Mouse (Mus musculus): ENCODE measurements around the gene Srp68. TPM values are rescaled to one million over a fixed set of nuclear protein-coding genes. Genes with fewer than 3 reads are reported as not detected.
A peak's percentile ranks its signal among the peaks of the same experiment; 100 is the strongest.

The Srp68 gene
- polyA plus RNA-seq, 1 experiment = 1.9 TPM

GRCm38 (mm10) chr11:116273469-116274044 is 460 bp downstream of the Srp68 start:
- peaks cover 45% of the 10 kb centered on the region for H3K4me1 ChIP-seq (ENCODE audit: control insufficient read depth)

GRCm38 (mm10) chr11:116272589-116273468 is 1.2 kb downstream of the Srp68 start:
- no peaks in the 10 kb centered on the region for H3K9me3 ChIP-seq (ENCODE audit: control insufficient read depth, low read length)
- peaks cover 3% of the 10 kb centered on the region for H3K27me3 ChIP-seq (ENCODE audit: control insufficient read depth)
- H3K4me3 ChIP-seq (replicated peaks) = peak overlapping the region; percentile 97
- H3K4me1 ChIP-seq (ENCODE audit: control insufficient read depth) = peaks cover 46% of the 10 kb centered on the region
- TF ChIP-seq TAL1 (IDR thresholded peaks at IDR 0.05; ENCODE audit: low read length) = no peak
- peaks cover 47% of the 10 kb centered on the region for H3K36me3 ChIP-seq (ENCODE audit: control insufficient read depth)

More at GRCm38 (mm10) chr11:116273469-116274044, 460 bp downstream of the Srp68 start:
- Histone ChIP-seq H3K27me3 (ENCODE audit: control insufficient read depth) (peaks cover 3% of the 10 kb centered on the region), H3K36me3 (ENCODE audit: control insufficient read depth) (peaks cover 39% of the 10 kb centered on the region), H3K9me3 (ENCODE audit: control insufficient read depth, low read length) (no peaks in the 10 kb centered on the region), H3K4me3 (replicated peaks) (peak overlapping the region; percentile 97)
- TF ChIP-seq GATA1 (IDR thresholded peaks at IDR 0.05; ENCODE audit: low read length) = no peak
- no peak for TF ChIP-seq TAL1 (IDR thresholded peaks at IDR 0.05; ENCODE audit: low read length)

- TF ChIP-seq TAL1 (IDR thresholded peaks at IDR 0.05; ENCODE audit: low read length) (no peak), GATA1 (IDR thresholded peaks at IDR 0.05; ENCODE audit: low read length) (no peak)
- Histone ChIP-seq H3K27me3 (ENCODE audit: control insufficient read depth) (no peaks in the 10 kb centered on the region), H3K4me3 (replicated peaks) (no peak overlapping the region), H3K36me3 (ENCODE audit: control insufficient read depth) (peaks cover 79% of the 10 kb centered on the region), H3K4me1 (ENCODE audit: control insufficient read depth) (peaks cover 56% of the 10 kb centered on the region), H3K9me3 (ENCODE audit: control insufficient read depth, low read length) (no peaks in the 10 kb centered on the region)
These were observed 4.5 kb downstream of the Srp68 start for GRCm38 (mm10) chr11:116269560-116269959.

- H3K4me1 ChIP-seq (ENCODE audit: control insufficient read depth) = peaks cover 47% of the 10 kb centered on the region
- H3K4me3 ChIP-seq (replicated peaks) = no peak overlapping the region
- no peaks in the 10 kb centered on the region for H3K9me3 ChIP-seq (ENCODE audit: control insufficient read depth, low read length)
- TF ChIP-seq GATA1 (IDR thresholded peaks at IDR 0.05; ENCODE audit: low read length) (no peak), TAL1 (IDR thresholded peaks at IDR 0.05; ENCODE audit: low read length) (no peak)
- H3K27me3 ChIP-seq (ENCODE audit: control insufficient read depth) = no peaks in the 10 kb centered on the region
- peaks cover 91% of the 10 kb centered on the region for H3K36me3 ChIP-seq (ENCODE audit: control insufficient read depth)
These were observed 5.7 kb downstream of the Srp68 start for GRCm38 (mm10) chr11:116268313-116268712.

GRCm38 (mm10) chr11:116267637-116268036 is 6.4 kb downstream of the Srp68 start:
- TF ChIP-seq TAL1 (IDR thresholded peaks at IDR 0.05; ENCODE audit: low read length) (no peak), GATA1 (IDR thresholded peaks at IDR 0.05; ENCODE audit: low read length) (no peak)
- no peak overlapping the region for H3K4me3 ChIP-seq (replicated peaks)
- peaks cover 41% of the 10 kb centered on the region for H3K4me1 ChIP-seq (ENCODE audit: control insufficient read depth)
- no peaks in the 10 kb centered on the region for H3K9me3 ChIP-seq (ENCODE audit: control insufficient read depth, low read length)
- peaks cover 98% of the 10 kb centered on the region for H3K36me3 ChIP-seq (ENCODE audit: control insufficient read depth)
- no peaks in the 10 kb centered on the region for H3K27me3 ChIP-seq (ENCODE audit: control insufficient read depth)

- Histone ChIP-seq H3K36me3 (ENCODE audit: control insufficient read depth) (peaks cover 100% of the 10 kb centered on the region), H3K4me3 (replicated peaks) (no peak overlapping the region), H3K9me3 (ENCODE audit: control insufficient read depth, low read length) (no peaks in the 10 kb centered on the region), H3K27me3 (ENCODE audit: control insufficient read depth) (no peaks in the 10 kb centered on the region), H3K4me1 (ENCODE audit: control insufficient read depth) (peaks cover 30% of the 10 kb centered on the region)
- TF ChIP-seq GATA1 (IDR thresholded peaks at IDR 0.05; ENCODE audit: low read length) (no peak), TAL1 (IDR thresholded peaks at IDR 0.05; ENCODE audit: low read length) (no peak)
These were observed 8.2 kb downstream of the Srp68 start for GRCm38 (mm10) chr11:116265850-116266249.

GRCm38 (mm10) chr11:116265352-116265751 is 8.7 kb downstream of the Srp68 start:
- peaks cover 31% of the 10 kb centered on the region for H3K4me1 ChIP-seq (ENCODE audit: control insufficient read depth)
- H3K4me3 ChIP-seq (replicated peaks) = no peak overlapping the region
- no peaks in the 10 kb centered on the region for H3K9me3 ChIP-seq (ENCODE audit: control insufficient read depth, low read length)
- TF ChIP-seq TAL1 (IDR thresholded peaks at IDR 0.05; ENCODE audit: low read length) (no peak), GATA1 (IDR thresholded peaks at IDR 0.05; ENCODE audit: low read length) (no peak)
- peaks cover 100% of the 10 kb centered on the region for H3K36me3 ChIP-seq (ENCODE audit: control insufficient read depth)
- H3K27me3 ChIP-seq (ENCODE audit: control insufficient read depth) = no peaks in the 10 kb centered on the region

GRCm38 (mm10) chr11:116260259-116260658 is 13.8 kb downstream of the Srp68 start:
- Histone ChIP-seq H3K4me1 (ENCODE audit: control insufficient read depth) (peaks cover 10% of the 10 kb centered on the region), H3K27me3 (ENCODE audit: control insufficient read depth) (no peaks in the 10 kb centered on the region), H3K36me3 (ENCODE audit: control insufficient read depth) (peaks cover 96% of the 10 kb centered on the region), H3K9me3 (ENCODE audit: control insufficient read depth, low read length) (no peaks in the 10 kb centered on the region), H3K4me3 (replicated peaks) (no peak overlapping the region)
- TF ChIP-seq TAL1 (IDR thresholded peaks at IDR 0.05; ENCODE audit: low read length) (no peak), GATA1 (IDR thresholded peaks at IDR 0.05; ENCODE audit: low read length) (no peak)

GRCm38 (mm10) chr11:116259461-116259860 is 14.6 kb downstream of the Srp68 start:
- H3K4me3 ChIP-seq (replicated peaks) = no peak overlapping the region
- peaks cover 97% of the 10 kb centered on the region for H3K36me3 ChIP-seq (ENCODE audit: control insufficient read depth)
- no peaks in the 10 kb centered on the region for H3K9me3 ChIP-seq (ENCODE audit: control insufficient read depth, low read length)
- H3K4me1 ChIP-seq (ENCODE audit: control insufficient read depth) = peaks cover 8% of the 10 kb centered on the region; the same call in 1 of the 2 replicates
- no peaks in the 10 kb centered on the region for H3K27me3 ChIP-seq (ENCODE audit: control insufficient read depth)
- no peak for TF ChIP-seq TAL1 (IDR thresholded peaks at IDR 0.05; ENCODE audit: low read length)

All from erythroblast, embryonic 14.5 days (primary cell).